Mouse (Mus musculus) heart, adult 18-20 months (tissue): ENCODE results near the gene Lrg1. TPM values are rescaled to one million over a fixed set of nuclear protein-coding genes. Genes with fewer than 3 reads are reported as not detected.

Experiments
- DNase-seq, 2 experiments: peaks; one replicate each; pipeline ENCODE4 v3.0.0; 2021 to 2022; ENCODE audit warnings: mixed read lengths in 1 of 2
- long read RNA-seq, 2 experiments: library from polyadenylated mRNA; stranded (forward); transcript quantifications; one replicate each; pipeline ENCODE4 v2.0.0; 2021
- total RNA-seq, 2 experiments: library from RNA; stranded (reverse); gene quantifications; 2 replicates each; pipeline ENCODE4 v1.2.3; 2021

Lrg1 gene
- 10 to 100 TPM; 56.2 to 65.4 TPM for total RNA-seq
- long read RNA-seq, experiment 1, transcript Lrg1-201 (2 exons, 1,408 nt): major isoform, 6 of 77 reads
- long read RNA-seq, experiment 1, partial matches to known transcripts: 0 of 77 reads
- long read RNA-seq, experiment 1, other reads (novel, unspliced or antisense): 71 of 77 reads
- long read RNA-seq, experiment 2, transcript Lrg1-201 (2 exons, 1,408 nt): major isoform, 11 of 62 reads
- long read RNA-seq, experiment 2, partial matches to known transcripts: 0 of 62 reads
- long read RNA-seq, experiment 2, other reads (novel, unspliced or antisense): 51 of 62 reads

- no peak for DNase-seq
Observed at GRCm38 (mm10) chr17:56121826-56122225, at the start of gene Lrg1. Gene Lrg1 (minus strand): TSS chr17:56122001.

- DNase-seq: no peak
Observed at GRCm38 (mm10) chr17:56171456-56171855, 49.7 kb upstream of the Lrg1 start.

DNA sequence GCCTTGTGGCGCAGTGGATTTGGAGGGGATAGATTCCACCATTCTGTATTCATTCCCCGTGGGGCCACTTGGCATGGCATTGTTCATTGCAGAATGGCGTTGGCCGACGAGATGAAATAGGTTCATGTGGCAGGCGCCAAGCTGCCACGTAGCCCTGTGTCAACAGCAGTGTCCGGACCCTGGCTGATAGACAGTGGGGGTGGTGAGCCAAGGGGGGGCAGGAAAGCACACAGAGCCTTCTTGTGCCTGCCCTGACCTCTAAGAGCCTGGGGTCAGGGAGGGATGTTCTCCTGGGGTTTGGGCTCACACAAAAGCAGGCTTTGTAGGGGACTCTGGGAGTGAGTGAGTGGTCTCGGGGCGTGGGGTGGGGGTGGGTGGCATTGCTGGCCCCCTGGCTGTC is 48.8 kb upstream of the Lrg1 start:
- no peak for DNase-seq

DNA sequence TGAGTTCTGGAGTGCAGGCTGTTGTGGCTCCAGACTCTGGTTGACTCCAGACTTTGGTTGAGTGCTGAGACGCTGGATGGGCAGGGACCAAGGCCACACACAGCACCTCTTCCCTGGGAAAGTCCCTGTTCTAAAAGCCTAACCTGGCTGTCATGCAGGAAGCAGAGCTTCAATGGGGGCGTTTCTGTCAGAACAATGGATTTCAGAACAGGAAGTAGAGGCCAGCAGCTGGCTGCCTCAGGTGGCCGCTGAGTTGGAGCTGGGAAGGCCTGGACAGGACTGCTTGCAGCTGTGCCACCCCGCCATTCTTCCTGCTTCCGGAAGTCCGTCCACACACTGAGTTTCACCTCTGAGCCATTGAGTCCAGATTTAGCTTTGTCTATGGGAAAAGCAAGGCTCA is 48.0 kb upstream of the Lrg1 start:
- peak; percentile 20 to 57 for DNase-seq

- no peak for DNase-seq
Observed at GRCm38 (mm10) chr17:56165671-56166070, 43.9 kb upstream of the Lrg1 start.

DNA sequence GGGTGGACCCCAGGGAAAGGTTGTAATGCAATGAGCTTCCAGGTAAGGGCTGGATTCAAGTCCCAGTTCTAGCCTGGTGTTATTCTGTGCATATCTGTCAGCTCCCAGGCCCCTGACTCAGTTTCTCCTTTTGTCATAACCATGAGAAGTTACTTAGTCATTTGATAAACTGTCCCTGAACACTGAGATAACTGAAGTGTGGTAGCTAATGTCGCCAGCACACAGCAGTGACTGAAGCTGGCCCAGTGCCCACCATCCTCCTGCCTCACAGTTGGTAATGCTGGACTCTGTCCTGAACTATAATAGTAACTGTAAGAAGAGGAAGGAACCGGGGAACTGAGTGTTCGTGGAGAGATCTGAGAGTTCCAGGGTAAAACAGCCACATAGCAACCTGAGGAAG is 42.7 kb upstream of the Lrg1 start:
- DNase-seq: no peak

- DNase-seq: no peak
Observed at GRCm38 (mm10) chr17:56163523-56164102, 41.8 kb upstream of the Lrg1 start.

DNA sequence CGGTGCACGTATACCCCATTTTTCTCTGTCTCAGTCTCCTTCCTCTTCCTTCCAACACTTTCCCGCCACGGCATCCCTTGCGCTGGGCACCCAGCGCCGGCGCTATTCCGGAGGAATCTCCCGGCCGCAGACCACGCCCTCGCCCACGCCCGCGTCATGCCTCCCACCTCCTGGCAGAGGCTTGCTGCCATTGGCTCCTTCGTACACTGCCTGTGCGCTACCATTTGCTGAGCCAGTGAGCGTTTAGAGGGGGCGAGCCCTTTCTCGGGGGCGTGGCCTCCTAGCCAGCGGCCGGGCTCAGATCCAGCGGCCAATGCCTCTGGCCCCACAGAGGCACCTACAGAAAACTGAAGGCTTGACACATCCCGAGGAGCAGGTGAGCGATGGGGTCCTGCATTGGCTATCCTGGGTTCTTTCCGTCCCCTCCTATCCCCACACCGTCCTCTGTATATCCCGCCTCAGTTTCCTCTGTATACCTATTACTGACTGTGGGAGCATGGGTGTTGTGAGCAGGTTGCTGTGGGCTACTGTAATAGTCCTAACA is 40.5 kb upstream of the Lrg1 start, which contains the start of gene Tnfaip8l1:
Gene Tnfaip8l1 (plus strand): TSS at position 247 of the 544 bp plus-strand sequence.
- DNase-seq: peak; percentile 95 to 98

- DNase-seq: peak; percentile 66 to 79
Observed at GRCm38 (mm10) chr17:56159729-56160128, 37.9 kb upstream of the Lrg1 start.

DNA sequence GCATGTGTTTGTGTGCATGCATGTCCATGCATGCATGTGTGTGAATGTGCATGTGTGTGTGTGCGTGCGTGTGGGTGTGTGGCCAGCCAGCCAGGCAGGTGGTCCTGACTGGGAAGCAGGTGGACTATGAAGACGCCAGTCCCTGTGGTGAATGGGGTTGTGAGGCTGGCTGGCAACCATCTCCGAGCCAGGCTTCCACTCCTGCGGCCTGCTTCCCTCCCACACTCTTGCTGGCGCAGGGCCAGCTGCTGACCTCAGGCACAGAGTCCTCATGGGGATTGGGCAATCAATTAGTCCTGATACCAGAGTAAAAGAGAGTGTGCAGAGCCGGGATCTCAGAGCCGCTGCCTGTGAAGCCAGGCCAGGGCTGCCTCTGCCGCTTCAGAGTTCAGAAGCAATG is 31.8 kb upstream of the Lrg1 start:
- DNase-seq: peak; percentile 67 to 75

GRCm38 (mm10) chr17:56149897-56150296 is 28.1 kb upstream of the Lrg1 start:
- DNase-seq: no peak

DNA sequence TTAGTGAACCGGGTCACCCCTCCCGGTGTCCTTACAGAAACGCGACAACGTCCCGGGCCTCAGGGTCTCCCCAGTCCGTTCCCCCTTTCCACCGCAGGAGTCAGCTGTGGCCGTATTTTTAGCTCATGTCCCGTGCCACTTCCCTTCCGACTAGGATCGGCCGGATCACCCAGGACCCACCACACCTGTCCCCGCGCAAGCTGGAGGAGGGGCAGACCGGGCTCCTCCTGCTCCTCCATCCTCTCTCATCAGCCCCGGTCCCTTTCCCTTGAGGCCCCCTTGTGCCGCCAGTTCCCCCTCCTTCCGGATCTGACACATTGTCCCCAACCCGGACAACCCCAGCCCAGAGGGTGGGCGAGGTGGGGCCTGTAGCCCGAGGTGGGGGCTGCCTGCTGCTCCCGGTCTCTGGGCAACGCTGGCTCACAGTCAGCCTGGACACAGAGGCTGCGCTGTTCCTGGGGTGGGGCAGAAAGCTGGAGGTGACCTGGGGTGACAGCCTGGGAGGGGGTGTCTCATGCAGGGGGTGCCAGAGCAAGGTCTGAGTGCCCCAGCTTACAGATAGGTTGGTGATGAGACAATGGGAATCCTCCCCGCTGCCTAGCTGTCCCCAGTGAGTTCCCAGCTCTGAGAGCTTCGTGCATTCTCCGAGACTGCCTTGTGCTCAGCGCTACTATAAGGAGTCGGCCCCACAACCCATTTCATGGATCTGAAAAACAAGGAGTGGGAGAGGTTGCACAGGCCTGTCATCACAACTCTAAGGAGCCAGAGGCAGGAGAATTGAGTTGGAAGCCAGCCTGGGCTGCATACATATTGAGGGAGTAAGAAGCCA is 27.2 kb upstream of the Lrg1 start:
- DNase-seq: no peak

DNA sequence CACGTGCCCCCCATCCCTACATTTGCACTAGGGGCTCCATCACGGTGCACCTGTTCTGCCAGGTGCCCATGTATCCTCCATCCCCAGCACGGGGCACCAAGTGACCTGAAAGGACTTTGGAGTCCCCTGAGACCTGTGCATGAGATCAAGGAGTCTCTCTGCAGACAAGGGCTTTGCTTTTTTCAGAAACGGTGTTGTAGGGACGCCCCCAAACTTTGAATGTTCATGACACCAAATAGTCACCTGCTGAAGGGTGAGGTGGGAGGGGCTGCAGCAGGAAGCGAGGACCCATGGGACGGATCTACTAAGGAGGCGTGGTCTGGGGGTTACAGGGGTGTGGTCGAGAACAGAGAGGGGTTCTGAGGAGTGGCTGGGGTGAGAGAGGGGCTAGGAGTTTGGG is 26.5 kb upstream of the Lrg1 start:
- no peak for DNase-seq

DNA sequence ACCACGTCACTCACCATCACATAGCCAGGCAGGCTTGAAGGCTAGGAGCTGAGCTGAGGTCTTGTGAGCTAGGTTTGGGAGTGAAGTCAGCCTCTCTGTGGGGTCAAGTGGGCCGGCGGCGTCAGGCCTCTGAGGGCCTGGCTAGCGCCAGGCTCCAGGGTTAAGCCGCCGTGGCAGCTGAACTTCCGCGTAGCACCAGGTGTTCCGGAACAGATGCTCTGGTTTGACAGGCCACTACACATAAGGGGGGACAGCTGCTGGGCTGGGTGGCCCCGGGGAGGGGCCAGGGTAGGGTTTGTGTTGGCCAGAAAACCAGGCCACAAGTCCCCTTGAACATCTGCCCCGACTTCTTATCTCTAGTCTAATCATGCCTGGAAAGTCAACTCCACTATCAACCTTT is 25.6 kb upstream of the Lrg1 start:
- DNase-seq: no peak

DNA sequence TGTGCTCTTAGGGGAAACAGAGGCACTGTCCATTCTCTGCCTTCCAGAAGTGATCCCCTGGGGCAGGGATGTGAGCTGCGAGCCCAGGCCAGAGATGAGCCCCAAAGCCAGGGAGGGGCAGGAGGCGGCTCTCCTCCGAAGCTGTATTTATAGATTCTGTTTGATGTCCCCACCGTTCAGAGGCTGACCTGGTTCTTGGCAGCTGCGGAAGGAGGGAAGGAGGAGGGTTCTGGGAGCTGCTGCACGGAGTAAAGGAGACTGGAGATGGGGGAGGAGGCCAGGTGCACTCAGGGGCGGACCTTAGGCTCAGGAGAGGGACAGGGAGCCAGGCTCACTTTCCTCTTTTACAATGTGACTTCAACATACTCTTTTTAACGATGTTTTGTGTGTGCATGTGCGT is 24.3 kb upstream of the Lrg1 start:
- no peak for DNase-seq

DNA sequence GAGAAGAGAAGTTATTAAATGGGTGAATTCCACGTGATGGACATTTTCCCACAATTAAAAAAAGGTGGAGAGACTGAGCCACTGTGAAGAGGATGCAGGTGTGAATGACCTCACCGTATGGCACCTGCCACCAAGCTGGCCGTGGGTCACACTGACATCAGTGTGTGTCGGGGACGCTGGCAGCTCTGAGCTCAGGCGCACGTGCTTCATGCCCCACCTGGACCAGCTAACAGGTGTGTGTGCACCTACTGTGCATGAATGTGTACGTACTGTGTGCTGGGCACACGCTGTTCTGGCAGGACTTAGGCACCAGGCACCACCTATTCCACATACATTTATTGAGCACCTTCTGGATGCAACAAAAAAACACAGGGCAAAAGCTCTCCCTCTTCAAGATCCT is 22.7 kb upstream of the Lrg1 start:
- DNase-seq: no peak

DNA sequence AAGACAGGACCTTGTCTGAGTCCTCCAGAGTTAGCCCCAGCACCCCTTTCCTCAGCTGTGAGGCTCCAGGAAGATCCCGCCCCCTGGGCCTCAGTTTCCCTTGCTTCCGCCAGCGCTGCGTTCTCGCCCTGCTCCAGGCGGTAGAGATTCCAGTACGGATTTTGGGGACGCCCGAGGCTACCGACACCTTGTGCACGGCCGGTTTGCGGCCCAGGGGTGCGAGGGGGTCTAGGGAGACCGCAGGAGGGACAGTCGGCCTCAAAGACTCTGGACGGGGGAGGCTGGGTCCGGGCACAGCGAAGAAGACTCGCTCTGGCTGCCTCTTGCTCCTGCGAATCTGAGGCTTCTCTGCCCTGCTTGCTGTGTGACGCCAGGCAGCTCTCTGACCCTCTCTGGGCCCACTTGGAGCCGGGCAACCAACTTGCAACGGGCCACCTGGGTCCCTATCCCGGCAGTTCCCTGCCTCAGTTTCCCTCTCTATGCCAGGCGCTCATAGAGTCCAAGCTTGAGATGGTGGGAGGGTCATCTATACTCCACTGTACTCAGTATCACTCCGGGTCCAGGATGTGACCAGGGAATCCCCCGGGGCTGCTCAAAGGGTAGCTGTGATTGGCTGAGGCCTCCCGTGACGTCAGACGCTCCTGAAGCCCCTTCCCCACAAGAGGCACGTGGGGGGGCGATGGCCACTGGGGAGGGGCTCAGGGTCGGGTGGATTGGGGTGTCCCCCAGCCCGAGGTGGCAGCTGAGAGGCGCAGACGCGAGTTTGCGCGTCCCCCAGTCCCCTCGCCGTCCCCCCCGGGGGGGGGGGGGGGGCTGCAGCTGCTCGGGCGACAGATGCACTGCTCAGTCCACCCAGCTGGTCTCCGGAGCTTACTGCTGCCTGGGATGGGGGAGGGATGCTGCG is 20.2 kb upstream of the Lrg1 start:
- DNase-seq: peak in 1 of 2 experiments; percentile 63

- peak in 1 of 2 experiments; percentile 76 for DNase-seq
Observed at GRCm38 (mm10) chr17:56139858-56140595, 18.2 kb upstream of the Lrg1 start, which contains the start of gene Sema6b. Gene Sema6b (minus strand): TSS chr17:56140343.

- DNase-seq: peak in 1 of 2 experiments; percentile 9
Observed at GRCm38 (mm10) chr17:56139355-56139754, 17.6 kb upstream of the Lrg1 start.

GRCm38 (mm10) chr17:56137839-56138613 is 16.2 kb upstream of the Lrg1 start:
- peak in 1 of 2 experiments; percentile 21 for DNase-seq
